Mouse (Mus musculus) ovary, postnatal 10 days (tissue): Measurements from ENCODE around the gene Cdc25a.

ENCODE experiments used
- DNase-seq: peaks from one replicate; pipeline ENCODE4 v3.0.0; 2022; ENCODE audit warnings: low spot score

The Cdc25a gene

DNA sequence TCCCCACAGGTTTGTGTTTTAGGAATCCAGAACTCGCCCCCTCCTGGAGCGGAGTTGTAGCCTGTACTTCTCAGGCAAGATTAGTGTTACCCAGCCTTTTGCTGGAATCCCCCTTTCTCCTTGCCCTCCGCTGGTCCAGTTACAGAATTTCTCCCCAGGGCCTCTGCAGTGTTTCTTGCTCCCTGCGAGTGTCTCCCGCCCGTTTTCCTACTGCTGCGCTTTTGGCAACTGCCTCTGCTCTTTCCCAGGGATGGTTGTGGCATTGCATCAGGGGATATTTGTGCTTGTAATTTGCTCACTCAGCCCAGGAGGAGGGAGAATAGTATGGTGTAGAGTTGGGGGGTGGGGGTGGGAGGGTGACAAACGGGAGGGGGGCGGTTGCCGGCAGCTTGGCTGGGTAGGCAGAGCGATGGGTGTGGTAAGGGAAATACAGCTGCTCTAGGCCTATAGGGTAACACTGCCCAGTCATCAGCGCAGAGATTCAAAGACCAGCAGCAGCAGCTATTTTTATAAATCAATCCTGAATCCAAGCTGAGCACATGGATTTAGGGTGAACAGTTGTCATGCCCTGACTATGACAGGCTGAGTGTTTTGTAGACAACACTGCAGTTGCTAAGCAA is 57.5 kb downstream of the Cdc25a start:
- peak; percentile 17 for DNase-seq

DNA sequence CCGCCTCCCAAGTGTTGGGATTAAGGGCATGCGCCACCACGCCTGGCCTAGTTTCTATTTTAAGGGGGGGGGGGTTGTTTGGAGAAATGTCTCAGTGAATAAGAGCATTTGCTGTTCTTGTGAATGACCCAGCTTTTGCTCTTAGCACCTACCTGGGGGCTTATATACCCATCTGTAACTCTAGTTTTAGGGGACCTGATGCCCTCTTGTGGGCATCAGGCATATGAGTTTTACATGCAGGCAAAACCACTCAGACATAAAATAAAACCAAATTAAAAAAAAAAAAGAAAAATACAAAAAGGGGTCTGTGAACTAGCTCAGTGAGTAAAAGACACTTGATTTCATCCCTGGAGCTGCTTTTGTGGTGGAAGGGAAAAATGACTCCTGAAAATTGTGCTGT is 64.0 kb downstream of the Cdc25a start:
- DNase-seq: no peak

DNA sequence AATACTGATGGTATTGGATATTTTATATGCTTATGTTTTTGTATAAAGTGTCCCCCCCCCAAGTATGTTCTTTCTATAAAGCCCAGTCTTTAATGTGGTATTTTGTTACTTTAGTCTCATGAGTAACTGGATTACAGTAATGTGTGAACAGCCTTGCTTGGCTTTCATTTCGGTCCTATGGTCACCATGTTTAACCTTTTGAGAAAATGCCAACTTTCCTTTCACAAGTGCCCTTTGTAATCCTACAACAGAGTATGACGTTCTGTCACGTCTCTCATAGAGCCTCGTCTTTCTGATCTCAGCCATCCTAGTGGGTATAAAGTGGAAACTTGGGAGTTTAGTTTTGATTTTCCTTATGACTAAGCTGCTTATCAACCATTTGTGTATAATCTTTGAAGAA is 67.4 kb downstream of the Cdc25a start:
- DNase-seq: no peak
